Mouse (Mus musculus) testis, postnatal 14 days (tissue): Measurements from ENCODE around the gene Cdh10.

Experiments used
- DNase-seq: peaks from one replicate; pipeline ENCODE4 v3.0.0; 2021; ENCODE audit warnings: low spot score

Cdh10 gene

DNA sequence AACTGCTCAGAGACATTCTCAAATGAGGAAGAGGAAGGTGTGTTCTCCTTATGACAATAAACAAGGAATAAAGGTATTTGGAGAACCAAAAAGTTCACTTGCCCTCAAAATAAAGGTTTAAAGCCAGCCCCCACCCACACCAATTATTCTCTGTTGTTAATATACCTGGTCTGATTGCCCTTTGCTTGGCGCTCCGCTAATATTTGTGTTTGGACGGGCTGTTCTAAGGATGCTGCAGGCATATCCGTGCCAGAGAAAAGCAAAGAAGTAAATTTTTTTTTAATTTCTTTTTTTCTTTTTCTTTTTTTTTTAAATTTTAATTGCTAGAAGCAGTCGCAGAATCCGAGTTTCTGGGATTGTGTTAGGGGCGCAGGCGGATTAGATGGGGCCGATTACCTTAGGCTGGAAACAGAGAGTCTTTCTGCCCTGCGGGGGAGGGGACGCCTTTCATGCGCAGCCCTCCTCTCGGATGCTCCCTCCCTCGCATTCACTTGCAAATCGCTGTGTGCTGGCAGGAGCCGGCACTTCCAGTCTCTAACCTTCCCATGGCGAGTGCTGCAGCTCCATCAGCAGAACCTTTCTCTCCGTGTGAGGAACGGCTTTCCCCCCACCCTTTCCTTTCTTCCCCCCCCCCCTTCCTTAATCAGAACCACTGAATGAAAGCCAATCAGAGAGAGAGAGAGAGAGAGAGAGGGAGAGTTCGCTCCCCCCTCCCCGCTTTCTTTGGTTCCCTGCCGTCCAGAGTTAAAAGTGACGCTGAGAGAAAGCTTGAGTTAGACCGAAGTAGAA, at the start of gene Cdh10:
TSS of gene Cdh10 (plus strand) at position 763 of the 789 bp plus-strand sequence.
- DNase-seq, result peak; percentile 48

DNA sequence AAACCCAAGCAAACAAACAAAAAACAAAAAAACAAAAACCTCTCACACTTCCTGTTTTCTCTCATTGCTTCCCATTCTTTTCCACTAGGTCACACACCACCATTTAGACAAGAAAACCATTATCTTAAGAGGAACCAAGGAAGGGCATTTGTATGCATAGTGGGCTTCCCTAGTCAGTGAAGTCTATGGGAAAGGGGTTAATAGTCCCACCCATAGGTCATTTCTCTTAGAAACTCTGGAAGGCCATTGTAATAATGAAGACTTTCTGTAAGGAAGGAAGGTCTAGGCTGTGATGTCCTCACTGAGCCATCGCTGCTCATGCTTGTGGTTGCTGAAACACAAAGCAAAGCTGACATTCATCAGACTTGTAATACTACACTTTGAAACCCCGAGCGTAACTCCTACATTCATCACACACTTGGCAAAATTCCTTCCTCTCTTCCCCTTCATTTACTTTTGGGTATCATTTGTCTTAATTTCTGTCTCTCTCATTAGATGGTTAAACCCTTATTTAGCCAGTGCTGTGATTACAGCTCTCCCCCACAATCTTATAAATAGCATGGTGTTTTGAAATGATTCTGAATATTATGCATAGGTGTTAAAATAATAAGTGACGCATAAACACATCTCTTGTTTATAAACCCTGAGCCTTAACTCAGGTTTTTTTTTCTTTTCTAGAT, 9.5 kb upstream of the Cdh10 start:
- no peak for DNase-seq

GRCm38 (mm10) chr15:18817707-18818106, 1.0 kb upstream of the Cdh10 start:
- DNase-seq, result no peak

- no peak for DNase-seq
These were observed 1.5 kb downstream of the Cdh10 start for GRCm38 (mm10) chr15:18820226-18820625.

- peak; percentile 75 for DNase-seq
These were observed 2.5 kb downstream of the Cdh10 start for GRCm38 (mm10) chr15:18821114-18821756.

- no peak for DNase-seq
These were observed 4.7 kb downstream of the Cdh10 start for GRCm38 (mm10) chr15:18823420-18823819.

DNA sequence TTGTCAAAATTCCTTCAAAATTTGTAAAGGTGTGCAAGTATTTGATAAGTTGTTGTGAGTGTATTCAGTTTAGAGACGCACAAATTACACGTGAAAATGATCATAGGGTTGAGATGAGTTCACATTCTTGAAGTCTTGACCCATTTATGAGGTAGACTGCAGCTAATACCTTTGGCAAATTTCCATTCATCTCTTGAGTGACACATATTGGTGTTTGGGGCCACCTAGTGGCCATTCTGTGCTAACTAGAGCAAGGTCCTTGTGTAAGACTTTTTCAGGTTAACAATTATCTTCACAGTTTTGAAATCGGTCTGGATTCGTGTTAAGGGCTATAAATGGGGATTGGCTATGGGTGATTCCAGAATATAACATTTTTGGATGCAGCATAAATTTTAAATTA, 13.5 kb downstream of the Cdh10 start:
- DNase-seq, result no peak

- DNase-seq, result no peak
These were observed 23.0 kb downstream of the Cdh10 start for GRCm38 (mm10) chr15:18841769-18842168.

DNA sequence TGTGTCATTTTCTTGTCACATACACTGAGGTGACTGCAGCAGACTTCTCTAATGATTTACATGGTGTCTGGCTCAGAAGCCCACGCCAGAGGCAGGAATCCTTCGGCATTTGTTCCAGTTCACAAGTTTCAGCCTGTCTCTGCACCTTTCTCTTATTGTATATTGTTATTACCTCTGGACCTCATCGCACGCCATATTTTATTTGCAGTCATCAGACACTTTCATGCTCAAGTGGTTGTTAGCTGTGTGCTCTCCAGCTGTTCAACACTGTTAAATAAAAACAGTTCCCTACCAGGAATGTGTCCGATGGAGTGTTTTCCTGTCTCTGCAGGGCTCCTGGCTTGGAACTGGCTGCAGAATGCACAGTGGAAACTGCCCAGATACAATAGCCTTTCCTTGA, 26.1 kb downstream of the Cdh10 start:
- DNase-seq, result no peak

DNA sequence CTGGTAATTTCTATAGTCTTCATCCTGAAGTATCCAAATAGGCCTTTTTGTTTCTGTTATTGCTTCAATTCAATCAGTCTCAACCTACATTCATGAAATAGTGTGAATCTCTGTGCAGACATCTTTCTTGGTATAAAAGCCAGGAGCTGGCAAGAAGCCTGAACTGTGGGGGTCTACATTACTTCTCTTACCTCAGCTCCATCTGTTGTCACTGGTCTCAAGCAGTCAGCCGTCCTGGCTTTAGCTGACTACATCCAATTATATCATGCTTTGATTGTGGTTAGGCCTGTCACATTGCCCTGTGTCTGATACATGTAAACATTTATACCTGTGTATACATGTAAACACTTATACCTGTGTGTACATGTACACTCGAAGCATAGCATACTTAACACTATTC, 31.8 kb downstream of the Cdh10 start:
- no peak for DNase-seq

DNA sequence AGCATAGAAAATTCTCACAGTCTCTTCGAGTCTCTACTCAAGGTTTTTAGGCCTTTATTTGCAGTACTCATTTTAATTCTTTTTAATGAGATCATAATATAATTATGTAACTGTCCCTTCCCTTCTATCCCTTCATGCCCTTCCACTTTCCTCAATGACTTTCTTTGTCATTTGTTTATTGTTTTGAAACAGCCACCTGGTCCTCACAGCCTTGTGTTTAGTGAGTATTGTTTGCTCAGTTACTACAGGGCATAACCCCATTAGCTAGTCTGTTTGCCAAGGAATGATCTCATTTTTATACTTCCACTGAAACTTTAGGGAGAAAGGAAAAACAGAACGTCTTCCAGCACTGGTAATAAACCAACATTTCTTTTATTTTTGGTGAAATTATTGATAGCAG, 39.4 kb downstream of the Cdh10 start:
- no peak for DNase-seq

DNA sequence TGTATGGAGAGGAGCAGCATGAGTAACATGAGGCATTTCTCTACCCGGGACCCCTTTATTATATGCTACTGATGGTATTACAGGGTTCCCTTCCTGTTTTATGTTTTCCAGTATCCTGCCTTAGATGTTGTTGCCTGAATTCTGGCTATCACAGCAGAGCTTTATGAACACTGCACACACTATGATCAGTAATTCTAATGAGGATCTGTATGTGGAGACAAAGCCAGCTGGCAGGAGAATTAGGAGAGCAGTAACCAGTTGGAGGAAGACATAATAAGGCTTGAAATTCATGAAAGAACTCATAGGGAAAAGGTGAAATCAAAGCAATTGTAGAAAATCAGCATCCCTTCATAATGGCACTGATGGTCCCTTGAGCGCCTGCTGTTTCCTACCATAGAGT, 51.1 kb downstream of the Cdh10 start:
- no peak for DNase-seq

DNA sequence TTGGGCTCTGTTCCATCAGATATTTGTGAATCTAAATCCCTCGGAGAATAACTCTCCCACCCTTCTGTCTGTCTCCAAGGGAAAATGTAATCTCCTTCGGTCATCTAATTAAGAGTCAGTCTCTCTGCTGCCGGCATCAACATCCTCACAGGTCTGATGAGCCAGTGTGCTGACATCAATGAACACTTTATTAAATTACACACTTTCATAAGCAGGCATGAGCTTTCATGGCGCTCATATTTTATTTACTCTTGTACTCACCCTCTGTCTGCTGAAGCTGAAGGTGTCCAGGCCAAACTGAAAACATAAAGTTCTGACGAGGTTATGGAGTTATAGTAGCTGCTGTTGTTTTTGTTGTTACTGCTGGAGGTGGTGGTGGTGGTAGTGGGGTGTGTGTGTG, 62.7 kb downstream of the Cdh10 start:
- no peak for DNase-seq

- DNase-seq, result no peak
These were observed 67.9 kb downstream of the Cdh10 start for GRCm38 (mm10) chr15:18886673-18887072.

DNA sequence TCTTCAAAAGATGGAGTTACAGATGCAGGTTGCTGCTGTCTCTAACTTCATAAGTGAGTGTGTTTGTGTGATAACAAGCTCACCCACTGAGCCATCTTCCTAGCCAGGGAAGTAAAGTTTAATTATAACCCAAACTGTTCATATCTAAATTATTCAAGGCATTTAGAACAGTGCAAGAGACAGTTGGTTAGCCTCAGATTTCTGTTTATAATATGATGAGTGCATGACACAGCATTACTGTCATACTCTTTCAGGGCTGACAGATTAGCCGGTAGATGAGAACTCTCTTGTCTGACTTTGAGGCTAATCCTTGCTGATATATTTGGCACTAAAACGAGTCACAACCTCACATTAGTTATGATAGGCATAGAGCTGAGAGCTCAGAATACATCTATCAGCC, 70.2 kb downstream of the Cdh10 start:
- DNase-seq, result no peak

DNA sequence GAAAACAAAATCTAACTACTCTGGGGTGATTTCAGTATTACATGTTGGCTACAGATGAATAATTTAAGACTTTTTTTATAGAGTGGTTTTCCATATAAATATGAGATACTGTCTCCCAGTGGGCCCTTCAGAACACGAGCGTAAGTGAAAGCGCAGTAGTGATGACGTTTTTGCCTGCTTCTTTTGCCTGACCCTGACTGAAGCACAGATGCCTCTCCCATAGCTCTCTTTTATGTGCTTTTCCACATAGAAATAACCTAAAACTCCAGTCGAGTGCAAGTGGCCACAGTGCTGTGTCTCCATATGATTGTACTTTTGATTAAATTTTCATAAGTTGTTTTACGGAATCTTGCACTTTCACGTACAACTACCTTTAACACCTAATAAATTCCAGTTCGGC, 71.6 kb downstream of the Cdh10 start:
- no peak for DNase-seq

GRCm38 (mm10) chr15:18900776-18901175, 82.0 kb downstream of the Cdh10 start:
- DNase-seq, result no peak

DNA sequence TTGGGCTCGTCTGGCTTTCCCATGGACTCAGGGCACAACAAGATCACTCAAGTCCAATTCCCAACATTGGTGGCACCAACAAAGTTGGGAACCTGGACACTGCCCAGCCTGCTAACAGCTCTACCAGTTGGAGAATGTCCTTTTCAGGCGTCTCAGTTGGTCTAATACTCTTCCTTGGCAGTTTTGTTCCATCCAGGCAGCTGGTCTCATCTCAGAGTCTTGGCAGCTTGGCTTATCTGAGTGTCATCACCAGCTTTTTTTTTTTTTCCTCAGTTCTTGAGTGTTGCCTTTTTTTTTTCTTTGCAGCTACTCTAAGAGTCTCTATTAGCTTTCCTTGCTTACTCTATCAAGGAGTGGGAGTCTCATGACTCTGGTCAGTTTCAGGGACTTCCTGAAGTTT, 85.4 kb downstream of the Cdh10 start:
- no peak for DNase-seq

- no peak for DNase-seq
These were observed 91.9 kb downstream of the Cdh10 start for GRCm38 (mm10) chr15:18910612-18911011.

GRCm38 (mm10) chr15:18925392-18926117, 106.8 kb downstream of the Cdh10 start:
- no peak for DNase-seq

DNA sequence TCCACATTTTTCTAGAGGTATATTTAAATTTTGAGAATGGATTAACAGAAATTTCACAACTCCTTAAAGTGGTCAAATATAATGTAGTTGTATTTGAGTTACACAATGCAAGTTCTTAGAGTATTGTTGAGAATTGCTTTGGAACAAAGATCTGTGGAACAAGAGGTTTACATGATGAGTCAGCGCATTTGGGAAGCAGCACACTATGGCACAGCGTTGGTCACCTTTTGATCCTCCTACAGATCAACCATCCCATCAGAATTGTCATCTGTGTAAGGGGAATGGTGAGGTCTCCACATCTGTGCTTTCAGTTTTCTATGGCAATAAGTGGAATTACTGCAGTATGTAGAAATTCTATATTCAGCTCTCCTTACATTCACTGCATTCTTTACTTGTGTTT, 108.2 kb downstream of the Cdh10 start:
- DNase-seq, result no peak

DNA sequence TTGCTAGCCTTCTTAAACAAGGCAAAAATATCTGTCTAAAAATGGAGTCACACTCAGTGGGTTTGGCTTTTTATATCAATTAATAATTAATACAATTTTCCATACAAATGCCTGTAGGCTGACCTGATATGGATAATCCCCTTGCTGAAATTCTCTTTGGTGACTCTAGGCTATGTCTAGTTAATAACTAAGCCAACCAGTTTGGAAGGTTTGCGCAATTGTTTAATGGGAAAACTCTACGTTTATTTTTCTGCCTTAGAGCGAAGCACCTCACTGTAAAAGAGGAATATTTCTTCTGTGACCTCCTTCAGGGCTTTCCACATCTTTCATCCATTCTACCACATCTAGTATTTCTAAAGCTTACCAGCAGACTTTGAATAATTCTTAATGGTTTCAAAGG, 133.5 kb downstream of the Cdh10 start:
- DNase-seq, result no peak

- no peak for DNase-seq
These were observed 156.3 kb downstream of the Cdh10 start for GRCm38 (mm10) chr15:18975041-18975440.
